Mouse (Mus musculus): Measurements from ENCODE around the gene Tradd. TPM values are rescaled to one million over a fixed set of nuclear protein-coding genes. Genes with fewer than 3 reads are reported as not detected.

Gene Tradd
- polyA plus RNA-seq, 1 experiment from 2014 or later = 51.0 TPM

DNA sequence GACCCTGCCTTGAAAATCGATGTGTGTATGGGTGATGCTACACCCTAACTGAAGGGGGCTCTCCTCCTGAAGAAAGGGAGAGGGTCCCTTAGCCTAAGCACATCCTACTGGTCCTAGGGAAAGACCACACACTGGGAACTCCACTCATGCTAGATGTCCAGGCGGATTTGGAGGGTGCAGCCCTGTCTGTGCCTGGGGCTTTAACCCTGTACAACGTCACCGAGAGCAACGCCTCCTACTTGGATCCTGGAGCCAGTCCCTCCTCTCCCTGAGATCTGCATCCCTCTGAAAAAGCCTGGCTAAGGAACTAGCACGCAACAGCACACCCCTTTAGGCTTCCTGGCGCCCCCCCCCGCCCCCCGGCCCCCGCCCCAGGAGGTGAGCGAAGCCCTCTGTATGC, 11.0 kb upstream of the Tradd start:
- no peak for DNase-seq (ENCODE audit: low spot score)

DNA sequence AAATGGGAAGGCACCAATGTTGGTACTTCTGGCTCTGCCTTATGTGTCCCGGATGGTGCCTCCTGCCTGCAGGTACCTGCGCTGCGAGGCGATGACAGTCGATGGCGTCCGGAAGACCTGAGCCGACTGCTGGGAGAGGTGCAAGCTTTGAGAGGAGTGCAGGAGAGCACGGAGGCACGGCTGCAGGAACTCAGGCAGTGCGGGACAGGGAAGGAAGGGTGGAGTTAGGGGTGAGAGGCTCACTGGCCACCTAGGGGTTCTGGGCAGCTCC, 6.4 kb upstream of the Tradd start:
- DNase-seq (ENCODE audit: low spot score) = no peak

DNA sequence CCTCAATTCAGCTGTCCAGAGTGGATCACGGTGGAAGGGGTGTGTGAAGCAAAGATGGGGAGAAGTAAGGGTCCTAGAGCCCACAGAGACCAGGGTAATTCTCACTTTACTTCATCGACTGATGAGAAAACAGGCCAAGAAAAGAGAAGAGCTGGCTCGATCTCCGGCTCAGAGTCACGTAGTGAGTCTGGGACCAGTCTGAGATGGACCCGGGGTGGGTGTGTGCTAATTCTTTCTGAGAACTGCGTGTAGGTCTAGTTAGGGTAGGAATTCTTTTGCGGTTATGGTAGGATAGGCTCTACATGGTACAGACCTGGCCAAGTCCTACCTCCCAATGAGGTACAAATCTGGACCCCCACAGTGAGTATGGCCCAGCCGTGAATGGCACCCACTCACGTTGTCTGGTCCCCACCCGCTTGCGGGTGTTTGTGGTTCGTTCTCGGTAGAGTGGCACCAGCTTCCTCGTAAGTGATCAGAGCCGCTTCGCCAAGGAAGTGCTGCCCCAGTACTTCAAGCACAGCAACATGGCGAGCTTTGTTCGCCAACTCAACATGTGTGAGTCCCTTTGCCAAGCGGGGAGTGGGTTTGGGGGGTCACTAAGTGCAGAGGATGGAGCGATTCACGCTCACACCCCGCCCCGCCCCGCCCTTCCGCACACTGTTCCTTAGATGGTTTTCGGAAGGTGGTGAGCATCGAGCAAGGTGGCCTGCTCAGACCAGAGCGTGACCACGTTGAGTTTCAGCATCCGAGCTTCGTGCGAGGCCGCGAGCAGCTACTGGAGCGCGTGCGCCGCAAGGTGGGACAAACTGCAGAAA, 5.9 kb upstream of the Tradd start:
- no peak for DNase-seq (ENCODE audit: low spot score)

DNA sequence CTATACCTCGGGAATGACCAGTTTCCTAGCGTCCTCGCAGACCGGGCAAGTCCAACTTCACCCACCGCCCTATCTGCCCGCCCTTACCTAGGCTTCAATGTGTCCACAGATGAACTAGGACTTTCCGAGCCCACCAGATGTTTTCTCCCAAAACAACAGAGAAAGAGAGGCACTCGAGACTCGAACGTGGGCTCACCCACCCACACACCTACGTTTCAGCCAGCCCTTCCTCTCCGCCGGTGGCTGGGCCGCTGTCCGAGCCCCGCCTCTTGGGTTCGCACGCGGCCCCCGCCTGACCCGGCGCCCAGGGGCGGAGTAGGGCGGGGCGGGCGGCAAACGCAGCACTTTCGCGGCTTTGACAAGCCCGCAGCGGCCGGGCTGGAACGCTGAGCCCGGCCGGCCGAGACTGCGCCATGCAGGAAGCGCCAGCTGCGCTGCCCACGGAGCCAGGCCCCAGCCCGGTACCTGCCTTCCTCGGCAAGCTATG, 5.1 kb upstream of the Tradd start, which contains the start of gene Hsf4:
Gene Hsf4, plus strand, starts transcription at position 341 of the 487 bp plus-strand sequence.
- no peak for DNase-seq (ENCODE audit: low spot score)

DNA sequence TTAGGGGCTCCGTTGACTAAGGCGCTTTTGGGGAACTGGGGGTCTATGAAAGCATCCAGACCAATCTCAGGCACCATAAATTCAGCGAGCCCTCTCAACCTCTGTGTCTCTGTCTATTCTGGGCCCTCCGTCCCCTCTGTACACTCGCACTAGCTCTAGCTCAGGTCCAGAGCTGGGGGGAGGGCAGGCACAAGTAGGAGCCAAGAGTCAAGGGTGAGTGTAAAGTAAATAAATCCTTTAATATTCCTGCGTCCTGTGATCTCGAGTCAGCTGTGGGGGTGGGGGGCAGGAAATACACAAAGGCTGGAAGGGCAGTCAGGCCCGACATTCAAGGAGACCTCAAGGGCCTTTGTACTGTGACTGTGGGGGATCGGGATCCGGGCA, 4.7 kb upstream of the Tradd start:
- no peak for DNase-seq (ENCODE audit: low spot score)

DNA sequence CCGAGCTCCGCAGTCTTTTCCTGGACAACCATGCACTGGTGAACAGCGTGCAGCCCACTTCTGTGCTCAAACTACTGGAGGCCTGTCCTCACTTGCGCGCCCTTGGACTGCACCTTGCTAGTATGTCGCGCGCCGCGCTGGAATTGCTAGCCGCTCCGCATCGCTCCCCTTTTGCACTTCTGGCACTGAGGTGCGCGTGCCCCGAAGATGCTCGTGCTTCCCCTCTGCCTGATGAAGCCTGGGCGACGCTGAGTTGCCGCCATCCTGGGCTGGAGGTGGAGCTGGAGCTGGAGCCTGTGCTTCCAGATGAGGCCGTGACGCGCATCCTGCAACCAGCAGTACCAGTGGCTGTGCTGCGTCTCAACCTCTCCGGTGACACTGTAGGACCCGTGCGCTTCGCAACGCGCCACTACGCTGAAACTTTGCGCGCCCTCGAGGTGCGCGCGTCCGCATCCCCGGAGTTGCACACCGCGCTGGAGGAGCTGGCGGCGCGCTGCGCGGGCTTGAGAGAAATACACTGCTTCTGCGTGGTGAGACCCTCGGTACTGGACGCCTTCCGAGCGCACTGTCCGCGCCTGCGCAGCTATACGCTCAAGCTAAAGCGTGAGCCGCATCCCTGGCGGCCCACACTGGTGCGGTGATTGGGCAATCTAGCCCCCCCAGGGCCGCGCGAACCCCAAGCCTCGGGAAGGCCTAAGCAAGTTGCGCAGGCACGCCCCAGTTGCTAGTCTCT, 4.1 kb upstream of the Tradd start:
- no peak for DNase-seq (ENCODE audit: low spot score)

DNA sequence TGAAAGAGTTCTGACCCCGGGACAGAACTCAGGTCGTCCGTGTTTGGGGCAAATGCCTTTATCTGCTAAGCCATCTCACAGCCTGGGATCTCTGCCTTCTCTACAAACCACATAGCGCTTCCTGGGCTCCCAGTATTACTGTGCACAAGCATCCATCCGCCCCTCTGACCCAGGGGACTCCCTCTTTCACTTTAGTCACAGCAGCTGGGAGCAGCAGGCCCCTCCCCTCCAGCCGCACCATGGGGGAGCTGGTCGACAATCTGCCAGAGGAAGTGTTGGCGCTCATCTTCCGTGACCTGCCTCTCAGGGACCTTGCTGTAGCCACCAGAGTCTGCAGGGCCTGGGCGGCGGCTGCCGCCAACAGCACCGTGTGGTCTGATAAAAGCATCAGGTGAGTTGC, 2.4 kb upstream of the Tradd start:
- peak; percentile 41 for DNase-seq (ENCODE audit: low spot score)

DNA sequence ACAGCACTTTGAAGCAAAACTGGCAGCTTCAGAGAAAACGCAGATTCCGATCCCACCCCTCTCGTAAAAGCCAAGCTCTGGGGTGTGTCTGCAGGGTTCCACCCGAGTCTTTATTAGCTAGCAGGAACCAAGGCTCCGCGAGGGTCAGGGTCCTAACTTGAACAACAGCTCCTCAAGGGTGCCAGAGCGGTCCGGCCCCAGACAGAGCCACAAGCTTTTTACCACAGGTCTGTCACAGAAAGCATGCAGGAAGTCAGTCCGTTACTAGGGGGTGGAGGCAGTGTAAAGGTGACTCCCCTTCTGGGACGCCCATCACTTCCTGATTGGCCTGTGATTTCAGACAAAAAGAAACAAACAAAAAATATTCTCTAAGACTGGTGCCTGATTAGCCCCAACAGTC, 719 bp upstream of the Tradd start:
- peak; percentile 64 for DNase-seq (ENCODE audit: low spot score)

DNA sequence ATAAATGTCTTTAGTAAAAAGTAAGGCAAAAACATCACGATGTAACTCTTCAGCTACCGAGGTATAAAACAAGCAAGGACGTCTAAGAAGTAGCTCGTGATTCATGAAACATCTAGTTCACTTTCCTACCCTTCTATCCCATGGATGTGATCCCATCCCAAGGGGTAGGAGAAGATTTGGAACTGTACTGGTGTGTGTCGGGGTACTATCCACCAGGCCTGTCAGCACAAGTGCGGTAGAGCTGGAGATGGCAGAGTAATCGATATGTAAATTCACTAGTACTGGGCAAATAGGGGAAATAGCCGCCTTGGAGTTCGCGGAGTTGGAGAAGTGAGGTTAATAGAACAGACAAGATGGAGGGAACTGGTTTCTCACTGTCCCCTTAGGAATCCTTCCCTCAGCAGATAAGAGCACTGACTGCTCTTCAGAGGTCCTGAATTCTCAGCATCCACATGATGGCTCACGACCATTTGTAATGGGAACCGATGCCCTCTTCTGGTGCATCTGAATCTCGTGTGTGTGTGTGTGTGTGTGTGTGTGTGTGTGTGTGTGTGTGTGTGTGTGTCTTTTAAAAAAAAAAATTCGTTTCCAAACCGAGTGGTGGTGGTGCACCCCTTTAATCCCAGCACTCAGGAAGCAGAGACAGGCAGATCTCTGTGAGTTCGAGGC, 1.0 kb downstream of the Tradd start:
- no peak for DNase-seq (ENCODE audit: low spot score)

DNA sequence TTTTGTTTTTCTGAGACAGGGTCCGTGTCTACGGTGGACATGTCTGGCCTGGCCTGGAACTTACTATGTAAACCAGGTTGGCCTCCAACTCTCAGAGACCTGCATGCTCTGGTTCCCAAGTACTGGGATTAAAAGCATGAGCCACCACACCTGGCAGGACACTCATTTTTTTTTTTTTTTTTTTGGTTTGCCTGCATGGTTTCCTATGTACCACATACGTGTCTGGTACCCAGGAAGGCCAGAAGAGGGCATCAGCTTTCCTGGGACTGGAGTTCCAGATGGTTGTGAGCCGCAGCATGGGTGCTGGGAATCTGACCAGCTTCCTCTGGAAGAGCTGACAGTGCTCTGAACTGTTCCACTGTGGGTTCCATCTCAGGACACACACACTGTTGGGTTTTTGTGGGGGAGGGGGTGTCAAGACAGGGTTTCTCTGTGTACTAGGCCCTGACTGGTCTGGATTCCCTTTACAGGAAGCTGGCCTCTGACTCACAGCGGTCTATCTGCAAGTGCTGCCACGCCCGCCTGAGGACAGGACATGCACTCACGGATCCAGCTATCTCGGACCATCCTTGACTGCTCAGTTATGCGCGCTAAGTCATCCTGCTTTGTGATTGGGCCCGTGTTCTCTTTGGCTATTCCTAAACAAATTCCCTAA, 3.0 kb downstream of the Tradd start:
- no peak for DNase-seq (ENCODE audit: low spot score)

DNA sequence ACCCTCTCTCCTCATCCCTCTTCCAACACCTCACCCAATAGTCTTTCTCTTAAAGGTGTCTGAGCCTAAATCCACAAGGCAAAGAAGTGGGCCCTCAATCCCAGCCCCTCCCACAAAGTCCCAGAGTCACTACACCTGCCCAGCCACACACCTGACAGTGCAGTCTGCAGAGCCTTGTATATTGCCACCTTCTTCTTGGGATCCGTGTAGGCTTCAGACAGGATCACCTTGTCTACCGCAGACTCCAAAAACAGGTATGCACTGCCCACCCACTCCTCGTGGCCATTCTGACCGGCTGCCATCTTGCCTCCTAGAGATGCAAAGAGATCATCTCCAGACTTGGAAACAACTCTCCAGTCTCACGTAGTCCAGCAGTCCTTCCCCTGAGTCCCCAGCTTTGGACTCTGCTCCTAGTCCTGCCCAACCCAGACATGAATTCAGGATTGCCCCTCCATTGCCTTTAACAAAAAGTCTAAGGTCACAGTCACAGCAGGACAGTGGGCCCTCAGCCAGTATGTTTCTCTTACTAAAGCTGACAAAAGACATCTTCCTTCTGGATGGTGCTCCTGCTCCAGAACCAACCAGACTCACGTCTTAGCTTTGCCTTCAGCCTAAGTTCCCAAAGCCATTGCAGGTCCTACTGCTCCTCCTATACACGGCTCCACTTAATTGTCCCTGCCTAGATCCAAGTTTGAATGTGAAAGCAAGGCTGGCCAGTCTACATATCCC, 3.9 kb downstream of the Tradd start:
- DNase-seq (ENCODE audit: low spot score) = no peak

DNA sequence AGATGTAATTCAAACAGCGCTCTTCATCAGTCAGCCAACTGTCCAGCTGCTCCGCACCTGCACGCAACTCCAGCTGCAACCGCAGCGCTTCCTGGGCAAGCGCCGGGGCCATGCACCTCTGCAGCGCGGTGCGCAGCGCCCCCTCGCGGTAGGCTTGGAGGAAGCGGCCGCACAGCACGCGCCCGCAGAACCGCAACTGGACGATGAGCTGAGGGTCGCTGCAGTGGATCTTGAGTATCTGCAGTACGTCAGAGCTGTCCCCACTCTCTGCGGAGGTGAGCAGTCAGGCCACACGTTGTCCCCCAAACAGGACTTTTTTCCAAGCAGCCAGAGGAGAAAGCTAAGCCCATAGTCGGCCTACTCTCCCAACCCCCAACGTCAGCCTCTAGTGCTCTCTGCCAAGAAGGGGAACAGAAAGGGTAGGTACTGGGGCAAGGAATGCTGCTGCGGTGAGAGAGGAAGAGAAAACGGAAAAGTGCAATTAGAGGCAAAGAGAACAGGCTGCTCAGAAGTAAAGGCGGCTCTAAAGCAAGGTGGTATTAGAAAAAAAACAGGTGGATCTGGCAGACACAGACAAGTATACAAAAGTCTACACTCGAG, 4.6 kb downstream of the Tradd start:
- DNase-seq (ENCODE audit: low spot score) = peak; percentile 88

DNA sequence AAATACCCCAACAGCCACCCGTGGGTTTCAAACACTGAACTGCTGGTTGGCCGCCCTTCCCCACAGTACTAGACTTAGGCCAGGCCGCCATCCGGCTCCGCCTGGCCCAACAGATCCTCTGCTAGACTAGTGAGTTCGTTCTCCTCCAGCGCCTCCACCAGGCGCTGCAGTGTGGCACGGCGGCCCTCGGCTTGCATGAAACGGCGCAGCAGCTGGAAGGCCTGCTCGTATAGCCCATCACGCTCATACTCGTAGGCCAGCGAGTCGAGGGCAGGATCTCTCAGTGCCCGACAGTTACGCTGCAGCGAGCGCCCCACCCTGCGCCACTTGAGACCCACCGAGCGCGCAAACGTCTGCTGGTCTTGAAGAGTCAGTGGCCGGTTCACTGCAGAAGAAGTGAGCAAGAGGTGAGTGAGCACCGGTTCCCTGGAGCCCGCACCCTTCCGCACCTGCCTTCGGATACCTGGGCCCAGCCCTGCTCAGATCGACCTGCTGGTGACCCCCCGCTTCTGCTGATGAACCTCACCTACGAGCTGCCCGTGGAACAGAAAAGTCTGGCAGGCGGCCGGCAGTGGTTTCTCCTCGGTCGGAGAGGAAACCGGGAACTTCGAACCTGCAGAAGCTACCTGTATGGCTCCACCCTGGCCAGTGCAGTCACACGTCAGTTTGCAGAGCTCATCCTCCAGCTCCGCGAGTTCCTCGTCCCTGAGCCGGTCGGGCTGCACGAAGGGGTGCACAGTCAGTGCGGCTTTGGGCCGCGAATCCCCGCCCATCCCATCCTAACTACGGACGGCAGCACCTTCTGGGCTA, 5.3 kb downstream of the Tradd start:
- DNase-seq (ENCODE audit: low spot score) = peak; percentile 6

DNA sequence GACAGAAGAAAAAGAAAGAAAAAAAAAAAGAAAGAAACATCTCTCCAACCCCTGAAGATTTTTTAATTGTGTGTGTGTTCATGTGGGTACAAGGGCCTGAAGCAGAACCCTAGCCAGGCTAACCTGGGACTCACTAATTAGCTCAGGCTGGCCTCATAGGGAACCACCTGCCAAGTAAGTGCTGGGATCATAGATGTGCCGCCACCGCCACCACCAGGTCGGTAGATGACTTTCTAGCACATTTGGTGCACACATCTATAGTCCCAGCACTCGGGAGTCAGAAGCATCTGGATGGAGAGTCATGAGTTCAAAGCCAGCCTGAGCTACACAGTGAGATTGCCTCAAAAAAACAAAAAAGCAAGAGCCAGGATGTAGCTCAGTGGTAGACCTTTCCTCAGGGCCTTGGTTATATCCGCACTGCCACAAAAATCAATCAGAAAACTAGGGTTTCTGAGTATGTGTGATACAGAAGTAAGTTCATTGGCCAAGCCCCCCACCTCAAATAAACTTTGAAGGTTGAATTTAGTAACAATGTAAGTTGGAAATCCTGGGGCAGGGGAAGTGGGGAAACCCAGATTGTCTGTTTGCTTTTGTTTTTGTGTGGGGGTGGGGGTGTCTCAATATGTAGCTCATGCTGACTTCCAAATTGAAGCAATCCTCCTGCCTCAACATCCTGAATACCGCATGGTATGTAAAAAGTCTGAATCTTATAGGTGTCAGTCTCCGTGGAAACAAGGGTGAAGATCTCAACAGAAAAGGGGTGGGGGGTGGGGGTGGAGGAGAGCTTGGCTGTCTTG, 6.9 kb downstream of the Tradd start:
- no peak for DNase-seq (ENCODE audit: low spot score)

DNA sequence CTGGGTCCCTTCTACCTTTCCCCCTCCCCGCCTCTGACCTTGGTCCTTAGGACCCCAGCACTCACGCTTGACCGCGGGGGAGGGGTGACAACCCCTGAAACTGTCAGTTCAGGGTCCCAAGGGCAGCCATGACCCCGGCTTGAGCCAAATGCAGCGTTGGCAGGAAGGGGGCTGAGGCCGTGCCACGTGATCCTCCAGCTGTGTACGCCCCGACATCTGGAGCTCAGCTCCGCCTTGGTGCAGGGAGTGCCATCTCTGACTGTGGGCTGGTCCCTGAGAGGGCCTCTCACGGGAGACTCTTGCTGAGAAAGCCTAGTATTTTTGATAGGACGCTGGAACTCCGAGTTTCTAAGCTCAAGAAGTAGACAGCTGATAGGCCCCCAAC, 9.5 kb downstream of the Tradd start, which contains the start of gene B3gnt9:
Gene B3gnt9, minus strand, starts transcription at position 188 of the 385 bp plus-strand sequence.
- DNase-seq (ENCODE audit: low spot score) = peak; percentile 85

DNA sequence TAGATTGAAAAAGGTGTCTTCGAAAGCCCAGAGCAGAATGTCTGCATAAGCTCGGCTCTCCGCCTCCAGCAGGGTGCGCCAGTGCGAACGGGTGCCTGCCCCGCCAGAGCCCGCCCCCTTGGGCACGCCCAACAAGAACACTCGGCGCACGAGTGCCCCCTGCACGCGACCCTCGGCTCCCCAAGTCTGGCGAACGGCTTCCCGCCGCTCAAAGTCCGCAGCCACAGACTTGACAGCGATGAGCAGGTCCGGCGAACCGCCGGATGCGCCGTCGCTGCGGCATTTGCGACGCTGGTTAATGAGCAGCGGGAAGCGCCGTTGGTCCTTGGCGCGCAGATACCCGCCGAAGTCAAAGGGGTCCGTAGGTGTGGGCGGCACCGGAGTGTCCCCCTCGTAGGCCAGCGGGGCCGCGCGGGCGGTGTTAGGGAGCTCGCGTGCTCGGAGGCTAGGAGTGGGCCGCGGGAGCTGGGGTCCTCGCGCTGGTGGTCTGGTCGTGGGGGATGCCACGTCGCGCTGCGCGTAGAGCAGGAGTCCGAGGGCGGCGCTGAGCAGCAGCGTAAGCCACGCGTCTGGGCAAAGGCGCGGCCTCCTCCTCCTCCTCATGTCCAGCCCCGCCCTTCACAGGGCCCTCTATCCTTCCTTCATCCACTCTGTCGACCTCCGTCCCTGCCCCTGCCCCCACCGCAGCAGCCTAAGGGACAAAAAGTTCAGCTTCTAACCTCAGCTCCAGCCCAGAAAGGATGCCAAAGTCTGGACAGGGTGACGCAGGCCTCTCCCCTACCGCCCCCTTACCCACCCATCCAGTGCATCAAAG, 10.1 kb downstream of the Tradd start:
- DNase-seq (ENCODE audit: low spot score) = peak; percentile 91

DNA sequence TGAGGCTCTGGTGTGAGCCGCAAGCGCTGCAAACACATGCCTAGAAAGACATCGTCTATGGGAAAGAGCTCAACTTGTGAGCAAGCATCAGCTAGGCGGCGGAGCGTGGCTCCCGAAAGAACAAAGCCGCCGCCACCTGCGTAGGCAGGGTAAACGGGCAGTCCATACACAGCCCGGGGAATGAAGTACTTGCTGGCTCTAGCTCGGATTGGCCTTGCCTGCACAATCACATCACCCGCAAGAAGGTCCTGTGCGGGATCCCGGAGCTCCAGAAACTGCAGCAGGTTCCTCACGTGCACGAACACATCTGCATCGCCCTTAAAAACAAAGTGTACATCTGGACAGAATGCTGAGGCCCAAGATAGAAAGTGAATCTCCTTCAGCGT, 10.7 kb downstream of the Tradd start:
- DNase-seq (ENCODE audit: low spot score) = no peak

Measured in thymus, postnatal 0 days (tissue).